Mouse (Mus musculus) urinary bladder, postnatal 14 days (tissue): ENCODE results near the gene Zyx.

ENCODE experiments used
- DNase-seq: peaks from one replicate; pipeline ENCODE4 v3.0.0; 2021; ENCODE audit warnings: low spot score

The Zyx gene

GRCm38 (mm10) chr6:42349426-42350020 is at the start of gene Zyx:
Gene Zyx (plus strand): TSS chr6:42349630.
- DNase-seq, result peak; percentile 95

GRCm38 (mm10) chr6:42309816-42310378 is 39.5 kb upstream of the Zyx start:
- no peak for DNase-seq

DNA sequence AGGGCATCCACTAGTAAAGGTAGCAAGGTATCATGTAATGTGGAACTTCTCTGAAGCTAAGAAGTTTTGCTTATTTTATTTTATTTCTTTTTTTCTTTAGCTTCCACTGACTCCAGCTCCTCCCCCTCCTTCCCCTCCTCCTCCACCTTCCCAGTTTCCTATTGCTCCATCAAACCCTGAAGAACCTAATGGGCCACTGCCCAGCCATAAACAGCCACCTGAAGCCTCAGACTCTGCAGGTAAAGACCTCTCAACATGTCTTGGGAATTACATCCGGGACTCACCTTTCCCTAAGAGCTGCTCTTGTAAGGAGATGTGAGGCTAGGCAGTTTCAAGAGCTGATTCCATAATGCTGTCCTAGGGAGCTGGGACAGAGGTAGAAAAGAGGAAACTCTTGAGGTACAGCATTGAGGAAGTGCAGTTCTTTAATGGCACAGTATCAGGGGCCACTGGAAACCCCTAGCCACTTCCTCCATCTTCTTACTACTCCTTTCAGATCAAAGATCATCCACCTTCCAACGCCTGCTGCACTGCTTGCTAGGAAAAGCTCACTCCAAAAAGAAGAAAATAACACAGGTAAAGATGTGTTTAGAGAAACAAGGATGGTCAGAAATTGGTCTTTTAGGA is 38.9 kb upstream of the Zyx start:
- no peak for DNase-seq

- DNase-seq, result no peak
Measured at GRCm38 (mm10) chr6:42318293-42318692, 31.1 kb upstream of the Zyx start.

DNA sequence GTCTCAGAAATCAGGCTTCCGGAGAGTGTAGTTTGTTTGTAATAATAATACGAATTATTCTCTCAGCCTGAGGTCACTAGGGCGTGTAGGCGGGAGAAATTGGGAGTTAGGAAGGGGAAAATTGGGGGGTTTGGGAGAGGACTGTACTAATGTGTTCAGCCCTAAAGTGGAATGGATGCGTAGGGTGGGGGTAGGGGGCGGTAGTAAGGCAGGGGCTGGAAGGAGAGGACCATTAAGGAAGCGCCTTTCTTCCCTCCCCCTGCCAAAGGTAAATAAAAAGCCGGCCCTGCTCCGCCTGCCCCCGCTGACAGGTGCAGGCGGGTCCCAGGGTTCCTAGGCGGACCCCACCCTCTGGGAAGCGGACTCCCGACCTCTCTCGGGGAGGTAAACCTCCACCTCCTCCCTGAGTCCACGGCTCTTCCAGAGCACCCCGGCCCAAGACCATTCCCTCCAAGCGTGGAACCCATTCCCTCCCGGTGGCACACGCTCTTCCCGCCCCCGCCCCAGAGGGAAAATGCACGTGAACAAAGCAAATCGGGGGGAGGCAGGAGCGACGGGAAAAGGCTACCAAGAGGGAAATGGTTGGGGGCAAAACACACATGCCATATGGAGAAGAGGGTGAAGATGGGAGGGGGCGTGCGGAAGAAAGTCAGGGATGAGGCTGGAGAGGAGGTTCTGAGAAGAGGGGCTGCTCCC is 25.9 kb upstream of the Zyx start:
- DNase-seq, result no peak

GRCm38 (mm10) chr6:42324067-42324481 is 25.4 kb upstream of the Zyx start:
- no peak for DNase-seq

- DNase-seq, result no peak
Measured at GRCm38 (mm10) chr6:42324482-42325267, 24.8 kb upstream of the Zyx start, which contains the start of gene Fam131b. Gene Fam131b (minus strand): TSS chr6:42324643.

- peak; percentile 78 for DNase-seq
Measured at GRCm38 (mm10) chr6:42325268-42325609, 24.2 kb upstream of the Zyx start.

- DNase-seq, result no peak
Measured at GRCm38 (mm10) chr6:42326509-42326908, 22.9 kb upstream of the Zyx start.

GRCm38 (mm10) chr6:42328757-42329156 is 20.7 kb upstream of the Zyx start:
- DNase-seq, result no peak

- DNase-seq, result no peak
Measured at GRCm38 (mm10) chr6:42330216-42330615, 19.2 kb upstream of the Zyx start.

DNA sequence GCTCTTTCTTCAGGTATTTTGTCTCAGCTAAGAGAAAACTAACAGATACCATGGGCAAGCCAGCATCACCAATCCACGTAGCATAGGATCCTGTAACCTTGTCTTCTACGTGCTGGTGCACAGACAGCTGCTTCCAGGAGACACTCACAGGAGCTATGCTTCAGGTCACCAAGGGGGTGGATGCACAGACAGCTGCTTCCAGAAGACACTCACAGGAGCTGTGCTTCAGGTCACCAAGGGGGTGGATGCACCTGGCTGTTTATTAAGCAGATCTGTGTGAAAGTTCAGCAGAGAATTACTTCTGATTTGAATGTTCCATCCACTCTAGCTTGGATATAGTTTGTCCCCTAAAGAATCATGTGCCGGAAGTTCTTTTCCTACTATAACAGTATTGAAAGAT is 18.5 kb upstream of the Zyx start:
- no peak for DNase-seq

GRCm38 (mm10) chr6:42339189-42339588 is 10.2 kb upstream of the Zyx start:
- no peak for DNase-seq

DNA sequence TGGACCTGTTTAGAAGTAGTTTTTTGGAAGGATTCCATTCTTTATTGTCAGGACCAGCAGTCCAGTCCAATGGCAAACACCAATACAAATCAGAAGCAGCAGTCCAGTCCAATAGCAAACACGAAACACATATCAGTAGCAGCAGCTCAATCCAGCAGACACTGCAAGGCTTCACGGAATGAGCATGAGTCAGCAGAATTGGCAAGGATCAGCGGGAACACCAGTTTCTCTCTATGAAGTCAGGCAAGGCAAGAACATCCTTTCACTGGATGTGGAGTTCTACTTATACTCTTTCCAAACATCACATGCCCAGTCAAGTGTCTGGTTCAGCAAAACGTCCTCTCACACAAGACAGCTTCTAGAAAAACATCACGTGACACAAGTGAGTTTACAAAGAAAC is 9.4 kb upstream of the Zyx start:
- no peak for DNase-seq

GRCm38 (mm10) chr6:42342171-42342570 is 7.3 kb upstream of the Zyx start:
- no peak for DNase-seq

DNA sequence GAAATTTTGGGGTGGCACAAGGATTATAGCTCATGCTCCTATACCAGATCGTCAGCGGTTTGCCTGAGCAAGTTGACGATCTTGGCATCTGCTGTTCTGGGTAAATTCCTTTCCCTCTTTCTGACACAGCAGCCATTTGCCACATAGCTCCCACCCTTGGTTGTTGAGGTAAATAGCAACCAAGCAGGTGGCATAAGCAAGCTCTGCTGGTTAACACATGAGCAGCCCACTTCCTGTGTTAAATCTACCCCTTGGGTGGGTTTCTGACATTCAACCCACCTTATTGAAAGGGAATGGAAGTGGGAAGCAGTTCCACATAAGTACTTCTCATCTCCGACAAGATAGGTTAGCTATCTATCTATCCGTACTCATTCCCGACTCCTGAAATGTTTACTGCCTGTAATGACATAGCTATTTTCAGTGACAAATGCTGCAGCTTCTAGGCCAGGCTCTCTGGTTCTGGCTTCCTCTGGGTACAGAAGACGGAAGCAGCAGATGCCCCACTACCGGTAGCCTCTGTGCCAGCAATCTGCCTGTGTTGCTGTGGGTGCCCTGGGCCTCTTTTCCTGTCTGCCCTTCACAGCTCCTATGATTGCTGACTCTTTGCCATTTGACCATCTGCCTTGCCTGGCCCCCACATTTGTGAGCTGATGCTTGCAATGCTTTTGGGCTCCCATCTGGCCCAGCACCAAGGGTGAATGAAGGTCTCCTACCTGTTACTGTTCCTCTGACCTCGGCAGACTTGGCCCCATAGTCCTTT is 5.9 kb upstream of the Zyx start:
- no peak for DNase-seq

GRCm38 (mm10) chr6:42344255-42344654 is 5.2 kb upstream of the Zyx start:
- DNase-seq, result no peak

- DNase-seq, result no peak
Measured at GRCm38 (mm10) chr6:42348281-42349005, 987 bp upstream of the Zyx start.

GRCm38 (mm10) chr6:42349006-42349425 is 414 bp upstream of the Zyx start:
- DNase-seq, result peak; percentile 83

DNA sequence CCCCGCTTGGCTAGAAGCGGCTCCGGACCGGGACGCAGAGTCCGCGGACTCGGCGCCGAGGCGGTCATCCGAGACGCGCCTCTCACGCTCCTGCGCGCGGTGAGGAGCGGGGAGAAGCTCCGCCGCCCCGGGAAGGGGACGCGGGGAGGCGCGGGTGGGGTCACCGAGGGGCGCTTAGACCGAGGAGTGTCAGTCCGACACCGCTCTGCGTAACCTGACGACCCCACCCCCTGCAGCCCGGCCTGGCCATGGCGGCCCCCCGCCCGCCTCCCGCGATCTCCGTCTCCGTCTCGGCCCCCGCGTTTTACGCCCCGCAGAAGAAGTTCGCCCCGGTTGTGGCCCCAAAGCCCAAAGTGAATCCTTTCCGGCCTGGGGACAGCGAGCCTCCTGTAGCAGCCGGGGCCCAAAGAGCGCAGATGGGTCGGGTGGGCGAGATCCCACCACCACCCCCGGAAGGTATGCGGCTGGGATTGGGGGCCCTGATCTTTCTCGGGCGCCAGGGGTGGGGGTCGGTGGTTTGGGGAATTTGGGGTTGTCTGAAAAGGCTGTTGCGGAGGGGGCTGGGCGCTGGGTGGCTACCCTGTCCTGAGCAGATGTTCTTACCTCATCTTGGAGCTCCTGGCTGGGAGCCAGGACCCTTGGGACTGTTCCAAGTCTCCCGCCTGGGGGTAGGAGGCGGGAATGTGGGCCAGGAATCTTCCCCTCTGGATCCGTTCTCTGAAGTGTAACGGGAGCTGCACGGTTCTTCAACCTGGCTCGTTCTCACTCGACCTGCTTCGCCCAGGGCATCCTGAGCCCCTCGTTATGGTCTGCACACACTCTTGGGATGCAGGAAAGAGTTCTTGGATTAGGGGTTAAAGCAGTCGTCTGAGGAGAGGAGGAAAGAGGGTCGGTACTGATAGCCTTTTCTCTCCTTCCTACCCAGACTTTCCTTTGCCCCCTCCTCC is 864 bp downstream of the Zyx start:
- DNase-seq, result peak; percentile 79
